Mouse (Mus musculus) liver, embryonic 11.5 days (tissue): ENCODE results near the gene Pbrm1. TPM values are rescaled to one million over a fixed set of nuclear protein-coding genes. Genes with fewer than 3 reads are reported as not detected.

ENCODE experiments used
- ATAC-seq: fragments of 200-750 bp; cut with Nextera tagmentation; replicated peaks from 2 replicates; pipeline ENCODE4 v1.8.0; 2017; ENCODE audit warnings: moderate number of reproducible peaks, mild to moderate bottlenecking, moderate TSS enrichment, moderate library complexity; ENCODE audit not compliant: low FRiP score
- DNase-seq: peaks from one replicate; pipeline ENCODE4 v3.0.0-alpha.2; 2017; ENCODE audit warnings: low spot score
- H3K27ac ChIP-seq: fragments of 300-500 bp; sonication (generic); 2 replicates; pipeline ENCODE4 v1.5.1; 2014; ENCODE audit warnings: mild to moderate bottlenecking, low read depth, low read length, control low read depth
- H3K27me3 ChIP-seq: fragments of 300-500 bp; sonication (generic); replicated peaks from 2 replicates; pipeline ENCODE4 v1.6.1; 2014; ENCODE audit warnings: low read length, mixed read lengths; ENCODE audit not compliant: control insufficient read depth, insufficient read depth
- H3K36me3 ChIP-seq: fragments of 300-500 bp; sonication (generic); 2 replicates; pipeline ENCODE4 v1.6.1; 2014; ENCODE audit warnings: mild to moderate bottlenecking, low read length, moderate library complexity, mixed read lengths; ENCODE audit not compliant: control insufficient read depth, insufficient read depth
- H3K4me1 ChIP-seq: fragments of 300-500 bp; sonication (generic); replicated peaks from 2 replicates; pipeline ENCODE4 v1.6.1; 2014; ENCODE audit warnings: low read length, mixed read lengths; ENCODE audit not compliant: control insufficient read depth, insufficient read depth
- H3K4me2 ChIP-seq: fragments of 300-500 bp; sonication (generic); 2 replicates; pipeline ENCODE4 v1.6.1; 2014; ENCODE audit warnings: mild to moderate bottlenecking, control low read depth, moderate library complexity
- H3K4me3 ChIP-seq: fragments of 300-500 bp; sonication (generic); 2 replicates; pipeline ENCODE4 v1.5.1; 2014; ENCODE audit warnings: low read depth, low read length, control low read depth
- H3K9ac ChIP-seq: fragments of 300-500 bp; sonication (generic); 2 replicates; pipeline ENCODE4 v1.6.1; 2014; ENCODE audit warnings: low read depth, low read length, control low read depth
- H3K9me3 ChIP-seq: fragments of 300-500 bp; sonication (generic); 2 replicates; pipeline ENCODE4 v1.6.1; 2016; ENCODE audit warnings: low read length, inconsistent platforms, mixed read lengths; ENCODE audit not compliant: control insufficient read depth
- WGBS: fragments of 180-500 bp; shearing (Covaris S2); extraction: QIAGEN DNeasy Blood & Tissue Kit; methylation state at CpG from one replicate; pipeline ENCODE4 v1.1.7; 2014; 5-methylcytosine and 5-hydroxymethylcytosine counted together
- polyA plus RNA-seq: library from polyadenylated mRNA; unstranded; fragments of >200 nt; fragmentation: Nextera tagmentation; extraction: Ambion mirVana; gene quantifications from 2 replicates; pipeline ENCODE4 v1.2.1, GENCODE M21; 2014

Pbrm1 gene
- polyA plus RNA-seq, 1 experiment from 2014 or later: 73.0 TPM

- Histone ChIP-seq H3K27ac (peak overlapping the region; percentile 90), H3K9ac (no peak overlapping the region), H3K9me3 (no peaks in the 10 kb centered on the region), H3K36me3 (peaks cover 23% of the 10 kb centered on the region), H3K27me3 (no peaks in the 10 kb centered on the region), H3K4me2 (peak overlapping the region; percentile 30; the same call in 1 of the 2 replicates), H3K4me3 (no peak overlapping the region), H3K4me1 (peaks cover 12% of the 10 kb centered on the region)
- DNase-seq: no peak
- ATAC-seq: 0 out of 2 replicates have a peak, but pooled peaks have one; percentile 37
- 75% methylated on average over 5 of the region's 5 CpGs for WGBS
Observed at GRCm38 (mm10) chr14:31045296-31045695, 26.4 kb downstream of the Pbrm1 start.

GRCm38 (mm10) chr14:31045817-31046216 lies 26.9 kb downstream of the Pbrm1 start:
- Histone ChIP-seq H3K36me3 (peaks cover 23% of the 10 kb centered on the region), H3K27ac (no peak overlapping the region), H3K9ac (no peak overlapping the region), H3K4me1 (peaks cover 12% of the 10 kb centered on the region), H3K9me3 (no peaks in the 10 kb centered on the region), H3K4me2 (no peak overlapping the region; the same call in 1 of the 2 replicates), H3K4me3 (no peak overlapping the region), H3K27me3 (no peaks in the 10 kb centered on the region)
- peak; percentile 99 for ATAC-seq
- DNase-seq: no peak
- WGBS: 60% methylated on average over 1 of the region's 1 CpGs

GRCm38 (mm10) chr14:31062277-31062676 lies 43.3 kb downstream of the Pbrm1 start:
- DNase-seq: no peak
- H3K4me1 ChIP-seq: no peaks in the 10 kb centered on the region
- no peak overlapping the region for H3K9ac ChIP-seq
- no peak overlapping the region for H3K4me3 ChIP-seq
- no peaks in the 10 kb centered on the region for H3K9me3 ChIP-seq
- H3K4me2 ChIP-seq: no peak overlapping the region
- no peak overlapping the region for H3K27ac ChIP-seq
- no peaks in the 10 kb centered on the region for H3K27me3 ChIP-seq
- ATAC-seq: no peak
- 68% methylated on average over 1 of the region's 1 CpGs for WGBS
- peaks cover 19% of the 10 kb centered on the region for H3K36me3 ChIP-seq

DNA sequence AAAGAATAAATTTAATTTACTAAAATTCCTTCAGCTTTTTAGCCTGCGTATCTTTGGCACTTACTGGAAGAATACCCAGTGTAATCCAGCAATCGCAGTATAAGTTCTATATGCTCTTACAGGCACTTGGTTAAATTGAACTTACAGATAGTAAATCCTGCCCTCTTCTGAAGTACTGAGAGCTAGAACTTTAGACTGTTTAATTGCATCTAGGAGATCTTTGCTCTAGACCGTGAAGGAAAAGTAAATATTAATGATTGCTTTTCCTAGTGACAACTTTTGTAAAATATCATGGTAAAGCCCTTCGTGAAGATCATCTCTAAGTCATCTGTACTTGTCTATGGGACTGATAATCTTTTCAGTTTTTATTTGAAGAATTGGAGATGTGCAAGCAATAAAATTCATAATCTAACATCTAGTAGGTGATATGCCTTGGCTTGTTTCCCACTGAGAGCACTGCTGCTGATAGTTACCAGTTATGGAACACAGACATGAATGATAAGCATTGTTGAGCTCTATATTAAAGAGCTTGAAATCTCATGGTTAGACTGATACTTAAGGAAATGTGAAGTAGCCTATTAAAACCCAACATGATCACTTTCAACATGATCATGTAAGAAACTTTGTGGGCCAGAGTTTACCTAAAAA lies 50.3 kb downstream of the Pbrm1 start:
- Histone ChIP-seq H3K27ac (no peak overlapping the region), H3K9ac (no peak overlapping the region), H3K9me3 (no peaks in the 10 kb centered on the region), H3K4me3 (no peak overlapping the region), H3K4me2 (no peak overlapping the region), H3K36me3 (peaks cover 29% of the 10 kb centered on the region), H3K27me3 (no peaks in the 10 kb centered on the region), H3K4me1 (no peaks in the 10 kb centered on the region)
- ATAC-seq (no peak), DNase-seq (no peak)
- 97% methylated on average over 4 of the region's 4 CpGs for WGBS

- WGBS: 82% methylated on average over 3 of the region's 3 CpGs
- no peaks in the 10 kb centered on the region for H3K9me3 ChIP-seq
- peaks cover 35% of the 10 kb centered on the region for H3K36me3 ChIP-seq
- H3K4me3 ChIP-seq: no peak overlapping the region
- no peak for ATAC-seq
- no peak for DNase-seq
- no peak overlapping the region for H3K9ac ChIP-seq
- H3K27ac ChIP-seq: peak overlapping the region; percentile 44
- H3K27me3 ChIP-seq: no peaks in the 10 kb centered on the region
- no peak overlapping the region for H3K4me2 ChIP-seq
- H3K4me1 ChIP-seq: 0 out of 2 replicates have a peak, but pooled peaks cover 2% of the 10 kb centered on the region
Observed at GRCm38 (mm10) chr14:31078597-31079208, 59.8 kb downstream of the Pbrm1 start.

DNA sequence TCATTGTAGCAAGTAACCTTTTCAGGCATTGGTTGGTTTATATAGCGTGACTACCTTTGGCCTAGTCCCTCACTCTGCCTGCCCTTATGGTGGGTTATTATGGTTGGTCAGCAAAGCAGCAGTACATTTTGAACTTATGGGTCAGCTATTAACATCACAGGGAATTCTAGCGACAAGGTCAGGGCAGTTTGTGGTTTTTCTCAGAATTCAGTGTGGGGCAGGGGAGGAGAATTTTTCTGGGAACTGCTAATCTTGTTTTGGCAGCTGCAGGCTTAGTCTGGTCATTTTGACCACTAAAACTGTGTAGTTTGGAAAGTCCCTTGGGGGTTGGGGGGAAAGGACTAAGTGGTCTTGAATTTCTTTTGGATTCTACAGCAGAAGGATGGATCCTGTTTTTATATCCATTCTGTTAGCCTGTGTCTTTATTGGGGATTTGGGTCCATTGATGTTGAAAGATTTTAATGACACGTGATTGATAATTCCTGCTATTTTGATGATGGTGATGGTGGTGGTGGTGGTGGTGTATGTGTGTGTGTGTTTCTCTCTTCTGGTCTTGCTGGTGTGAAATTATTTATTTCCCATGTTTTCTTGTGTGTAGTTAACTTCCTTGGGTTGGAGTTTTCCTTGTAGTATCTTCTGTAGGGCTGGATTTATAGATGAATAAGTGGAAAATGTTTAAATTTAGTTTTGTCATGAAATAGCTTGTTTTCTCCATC lies 60.5 kb downstream of the Pbrm1 start:
- 0 out of 2 replicates have a peak, but pooled peaks cover 2% of the 10 kb centered on the region for H3K4me1 ChIP-seq
- no peaks in the 10 kb centered on the region for H3K9me3 ChIP-seq
- WGBS: 68% methylated on average over 3 of the region's 3 CpGs
- peak overlapping the region; percentile 21; the same call in 1 of the 2 replicates for H3K4me2 ChIP-seq
- peak overlapping the region; percentile 44; the same call in 1 of the 2 replicates for H3K27ac ChIP-seq
- peaks cover 28% of the 10 kb centered on the region for H3K36me3 ChIP-seq
- no peak overlapping the region for H3K9ac ChIP-seq
- no peak overlapping the region for H3K4me3 ChIP-seq
- ATAC-seq (peak; percentile 54), DNase-seq (no peak)
- H3K27me3 ChIP-seq: no peaks in the 10 kb centered on the region

DNA sequence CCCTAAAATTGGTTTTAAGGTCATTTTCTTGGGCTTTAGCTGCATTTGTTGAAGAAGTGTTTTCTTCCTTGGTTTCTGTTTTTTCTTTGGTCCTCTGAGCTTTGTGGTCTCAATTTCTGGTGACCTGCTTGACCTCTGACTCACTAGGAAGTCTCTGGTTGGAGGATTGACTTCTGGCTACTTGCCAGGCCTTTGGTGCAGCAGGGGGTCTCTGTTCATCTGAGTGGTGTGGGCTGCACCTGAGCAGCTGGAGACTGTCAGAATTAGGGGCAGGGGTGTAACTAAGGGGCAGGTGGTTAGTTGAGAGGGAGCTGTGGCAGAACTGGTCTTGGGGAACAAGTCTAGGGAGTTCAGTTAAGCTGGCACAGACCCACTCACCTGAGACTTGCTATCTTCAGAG lies 62.2 kb downstream of the Pbrm1 start:
- H3K9ac ChIP-seq: no peak overlapping the region
- no peak for DNase-seq
- no peak overlapping the region for H3K27ac ChIP-seq
- H3K9me3 ChIP-seq: no peaks in the 10 kb centered on the region
- no peak for ATAC-seq
- no peak overlapping the region for H3K4me3 ChIP-seq
- 0 out of 2 replicates have a peak, but pooled peaks cover 2% of the 10 kb centered on the region for H3K4me1 ChIP-seq
- no peaks in the 10 kb centered on the region for H3K27me3 ChIP-seq
- peaks cover 33% of the 10 kb centered on the region for H3K36me3 ChIP-seq
- H3K4me2 ChIP-seq: no peak overlapping the region

DNA sequence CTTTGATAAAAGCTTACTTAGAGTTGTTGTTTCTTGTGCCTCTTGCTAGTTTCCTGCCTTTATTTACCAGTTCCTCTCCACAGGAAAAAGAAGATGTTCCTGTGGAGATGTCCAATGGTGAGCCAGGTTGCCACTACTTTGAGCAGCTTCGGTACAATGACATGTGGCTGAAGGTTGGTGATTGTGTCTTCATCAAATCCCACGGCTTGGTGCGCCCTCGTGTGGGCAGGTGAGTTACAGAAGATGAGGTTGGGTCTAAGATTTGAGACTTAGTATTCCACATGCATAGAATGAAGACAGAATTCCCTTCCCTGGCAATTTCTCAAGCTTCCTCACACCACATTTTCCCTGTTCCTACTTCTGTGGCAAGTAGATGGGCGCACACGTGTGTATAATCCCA lies 68.5 kb downstream of the Pbrm1 start:
- Histone ChIP-seq H3K27ac (no peak overlapping the region), H3K4me1 (no peaks in the 10 kb centered on the region), H3K9ac (no peak overlapping the region), H3K9me3 (no peaks in the 10 kb centered on the region), H3K27me3 (no peaks in the 10 kb centered on the region), H3K36me3 (peaks cover 23% of the 10 kb centered on the region), H3K4me3 (no peak overlapping the region), H3K4me2 (no peak overlapping the region)
- no peak for DNase-seq
- WGBS: 84% methylated on average over 6 of the region's 6 CpGs
- ATAC-seq: no peak
